Mouse (Mus musculus) embryo, embryonic 10.5 days (tissue): ENCODE data around the gene Cnih3.

ENCODE experiments used
- DNase-seq: peaks from one replicate; pipeline ENCODE4 v3.0.0-alpha.2; 2015; ENCODE audit warnings: low spot score

Gene Cnih3

GRCm38 (mm10) chr1:181353200-181354097, 1.0 kb downstream of the Cnih3 start:
- no peak for DNase-seq

- DNase-seq = no peak
These were observed 3.3 kb downstream of the Cnih3 start for GRCm38 (mm10) chr1:181355683-181356082.

DNA sequence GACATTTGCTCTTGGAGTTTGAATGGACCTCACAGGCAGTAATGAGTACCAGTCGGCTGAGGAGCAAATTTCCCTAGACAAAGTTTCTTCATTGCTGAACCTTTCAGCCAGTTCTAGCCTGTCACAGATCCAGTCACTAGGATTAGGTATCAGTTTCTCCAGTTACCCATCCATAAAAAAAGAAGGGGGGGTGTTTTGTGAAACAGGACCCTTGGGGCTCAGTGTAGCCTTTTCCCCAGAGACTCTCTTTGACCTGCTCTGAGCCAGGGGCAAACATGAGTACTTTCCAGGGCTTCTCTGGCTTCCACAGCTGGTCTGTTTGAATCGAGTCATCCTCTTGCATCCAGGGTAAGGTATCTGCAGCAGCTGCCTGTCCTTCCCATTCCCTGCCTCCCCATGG, 5.4 kb downstream of the Cnih3 start:
- DNase-seq = no peak

GRCm38 (mm10) chr1:181358526-181358925, 6.1 kb downstream of the Cnih3 start:
- no peak for DNase-seq

DNA sequence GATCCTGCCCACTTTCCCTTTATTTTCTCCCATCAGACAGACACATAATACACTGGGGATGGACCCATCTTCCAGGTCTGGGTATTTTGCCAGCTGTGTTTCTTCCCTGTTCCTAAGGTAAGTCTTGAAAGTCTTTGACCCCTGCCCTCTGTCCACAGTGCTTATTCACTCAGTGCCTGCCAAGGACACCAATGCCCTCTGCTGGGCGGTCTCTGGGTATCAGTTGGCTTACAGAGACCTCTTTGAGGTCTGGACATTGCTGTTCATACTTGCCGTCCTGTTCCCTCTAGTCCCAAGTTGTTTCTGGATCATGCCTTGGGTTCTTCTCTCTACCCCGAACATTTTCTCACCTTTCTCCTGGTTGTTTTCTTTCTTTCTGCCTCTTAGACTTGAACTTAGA, 8.3 kb downstream of the Cnih3 start:
- no peak for DNase-seq

GRCm38 (mm10) chr1:181364025-181364424, 11.6 kb downstream of the Cnih3 start:
- no peak for DNase-seq

DNA sequence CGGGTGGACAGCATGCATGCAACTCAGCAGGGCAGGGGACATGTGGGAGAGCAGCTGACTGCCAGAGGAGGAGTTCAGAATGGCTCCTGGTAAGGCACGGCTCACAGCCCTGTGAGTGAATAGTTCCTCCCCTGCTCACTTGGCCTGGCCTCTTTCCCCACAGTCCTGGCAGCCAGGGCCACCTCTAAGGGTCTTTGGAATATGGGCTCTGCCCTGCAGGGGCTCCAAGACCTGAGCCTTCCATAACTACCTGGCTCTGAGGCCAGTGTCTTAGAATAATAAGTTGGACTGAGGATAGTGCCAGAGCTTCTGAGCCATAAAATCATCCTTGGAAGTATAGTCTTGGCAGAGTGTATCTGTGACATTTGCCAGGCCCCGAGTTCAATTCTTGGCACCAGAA, 12.9 kb downstream of the Cnih3 start:
- DNase-seq = no peak

- DNase-seq = no peak
These were observed 16.6 kb downstream of the Cnih3 start for GRCm38 (mm10) chr1:181368789-181369570.

- DNase-seq = no peak
These were observed 17.9 kb downstream of the Cnih3 start for GRCm38 (mm10) chr1:181370370-181370769.

DNA sequence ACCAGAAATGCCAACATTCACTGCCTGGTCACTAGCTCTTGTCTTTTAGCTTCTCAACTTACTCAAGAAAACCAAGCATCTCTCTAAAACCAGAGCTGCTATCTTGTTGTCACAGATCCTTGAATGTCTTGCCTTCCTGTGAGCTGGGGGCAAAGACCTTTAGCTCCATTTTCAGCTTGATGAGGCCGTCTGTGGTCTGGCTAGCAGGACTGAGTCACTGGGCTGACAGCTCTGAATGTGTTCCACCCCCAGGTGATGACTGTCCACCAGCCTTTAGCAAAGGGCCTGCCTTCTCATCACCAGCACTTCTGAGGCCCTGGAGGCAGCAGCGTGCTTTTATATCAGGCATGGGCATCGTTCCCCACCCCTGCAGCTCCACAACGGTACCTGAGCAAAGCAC, 18.8 kb downstream of the Cnih3 start:
- no peak for DNase-seq

DNA sequence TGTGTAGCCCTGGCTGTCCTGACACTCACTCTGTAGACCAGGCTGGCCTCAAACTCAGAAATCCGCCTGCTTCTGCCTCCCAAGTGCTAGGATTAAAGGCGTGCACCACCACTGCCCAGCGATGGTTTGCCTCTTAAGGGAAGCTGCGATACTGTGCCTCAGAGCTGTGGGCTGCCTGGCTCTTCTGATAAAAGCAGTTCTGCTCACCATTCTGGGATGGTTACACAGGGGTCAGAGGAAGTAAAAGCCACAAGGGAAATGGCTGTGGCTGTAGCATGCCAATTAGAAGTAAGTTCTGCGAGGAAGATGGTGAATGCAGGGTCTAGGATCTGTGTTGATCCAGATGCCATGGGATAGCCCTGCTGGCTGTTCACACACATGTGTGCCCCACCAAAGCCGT, 19.9 kb downstream of the Cnih3 start:
- no peak for DNase-seq

GRCm38 (mm10) chr1:181374627-181375374, 22.4 kb downstream of the Cnih3 start:
- DNase-seq = no peak

DNA sequence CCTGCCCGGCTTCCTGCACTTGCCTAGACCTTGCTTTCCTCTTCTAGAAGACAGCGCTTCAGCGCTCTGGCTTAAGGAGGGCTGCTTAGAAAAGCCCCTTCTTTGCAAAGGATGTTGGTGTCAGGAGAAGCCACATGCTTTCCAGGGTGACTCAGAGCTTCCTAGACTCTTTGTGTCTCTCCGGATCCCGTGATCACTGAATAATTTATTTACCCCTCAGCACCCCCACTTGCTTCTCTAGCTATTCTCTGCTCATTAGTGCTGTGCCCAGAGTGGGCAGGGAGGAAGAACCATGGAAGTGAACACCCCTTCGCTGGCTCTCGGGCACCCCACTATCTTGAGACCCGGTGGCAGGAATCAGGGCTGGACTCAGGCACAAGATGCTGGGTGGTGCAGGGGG, 24.0 kb downstream of the Cnih3 start:
- DNase-seq = no peak

- DNase-seq = peak; percentile 80
These were observed 27.2 kb downstream of the Cnih3 start for GRCm38 (mm10) chr1:181379664-181380063.

- no peak for DNase-seq
These were observed 29.1 kb downstream of the Cnih3 start for GRCm38 (mm10) chr1:181381410-181382010.

- DNase-seq = no peak
These were observed 36.8 kb downstream of the Cnih3 start for GRCm38 (mm10) chr1:181389264-181389663.

DNA sequence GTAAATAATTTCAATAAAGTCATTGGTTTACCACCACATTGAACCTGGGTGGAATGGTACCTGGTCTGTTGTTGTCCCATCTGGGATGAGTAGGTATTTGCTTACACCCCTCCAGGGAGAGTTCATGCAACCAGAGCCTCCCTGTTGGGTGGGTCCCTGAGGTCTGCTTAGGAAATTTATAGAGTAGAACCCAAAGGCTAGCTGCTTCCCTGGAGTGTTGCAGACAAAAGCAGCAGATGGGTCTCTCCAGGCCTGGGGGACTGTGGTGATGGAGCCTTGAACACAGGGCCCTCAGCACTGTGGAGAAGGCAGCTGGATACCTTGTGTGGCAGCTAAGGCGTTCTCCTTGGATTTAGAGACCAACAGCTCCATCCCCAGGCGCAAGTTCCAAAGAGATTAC, 40.1 kb downstream of the Cnih3 start:
- no peak for DNase-seq

DNA sequence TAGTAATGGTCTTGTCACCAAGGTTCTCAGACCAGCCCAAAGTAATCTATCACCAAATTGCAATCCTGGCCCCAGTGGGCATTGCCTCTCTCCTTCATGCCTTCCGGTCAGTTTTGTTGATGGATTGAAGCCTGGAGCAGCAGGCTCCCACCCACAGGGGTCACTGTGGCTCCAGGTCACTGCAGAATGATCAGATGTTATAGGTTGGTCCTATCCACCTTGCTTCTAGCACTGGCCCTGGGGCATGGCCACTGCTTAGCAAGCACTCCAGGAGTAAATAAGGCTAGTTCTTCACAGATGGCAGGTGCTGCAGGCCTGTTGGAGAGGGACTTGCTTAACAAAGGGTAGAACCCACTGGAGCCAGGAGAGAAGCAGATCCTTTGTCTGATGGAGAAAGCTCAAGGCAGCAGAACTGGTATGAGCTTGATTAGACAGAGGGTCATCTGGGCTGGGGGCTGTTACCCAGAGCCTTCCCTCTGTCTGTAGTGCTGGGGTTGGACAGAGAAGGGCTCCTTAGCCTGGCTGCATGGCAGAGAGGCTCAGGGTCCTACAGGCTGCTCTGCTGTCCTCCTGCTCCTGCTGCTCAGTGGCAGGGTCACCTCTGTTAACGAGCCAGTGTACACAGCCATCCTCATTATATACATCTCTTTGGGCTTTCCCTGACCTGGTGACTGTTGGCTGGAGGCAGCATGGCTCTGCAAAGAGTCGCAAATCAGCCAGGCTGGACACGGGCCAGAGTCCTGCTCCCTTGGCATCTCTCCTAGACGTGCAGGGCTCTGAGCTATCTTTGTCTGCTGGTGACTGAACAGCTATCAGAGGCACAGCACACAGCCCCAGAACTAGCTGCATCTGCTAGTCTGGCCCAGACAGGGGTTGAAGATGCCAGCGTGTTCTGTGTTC, 41.1 kb downstream of the Cnih3 start:
- peak; percentile 25 for DNase-seq

GRCm38 (mm10) chr1:181395234-181395828, 42.9 kb downstream of the Cnih3 start:
- no peak for DNase-seq

- no peak for DNase-seq
These were observed 46.8 kb downstream of the Cnih3 start for GRCm38 (mm10) chr1:181399179-181399578.

GRCm38 (mm10) chr1:181403056-181403455, 50.6 kb downstream of the Cnih3 start:
- no peak for DNase-seq
